Mouse (Mus musculus) C2C12 (cell line): ENCODE measurements around the gene Rell1. TPM values are rescaled to one million over a fixed set of nuclear protein-coding genes. Genes with fewer than 3 reads are reported as not detected.

ENCODE experiments used
- H3K27me3 ChIP-seq: one replicate; pipeline ENCODE4 v1.6.1; 2011; ENCODE audit not compliant: control insufficient read depth, insufficient read depth, insufficient read length
- H3K36me3 ChIP-seq: one replicate; pipeline ENCODE4 v1.6.1; 2011; ENCODE audit not compliant: control insufficient read depth, insufficient read depth
- H3K4me3 ChIP-seq: one replicate; pipeline ENCODE4 v1.5.1; 2011; ENCODE audit warnings: mild to moderate bottlenecking, control low read depth; ENCODE audit not compliant: poor library complexity, insufficient read depth, severe bottlenecking
- H3K79me2 ChIP-seq: one replicate; pipeline ENCODE4 v1.6.1; 2011; ENCODE audit not compliant: control insufficient read depth, insufficient read depth
- H3K79me3 ChIP-seq: one replicate; pipeline ENCODE4 v1.6.1; 2011; ENCODE audit warnings: low read depth, control low read depth
- H3ac ChIP-seq: one replicate; pipeline ENCODE3; 2011; ENCODE audit warnings: low read depth; ENCODE audit not compliant: control insufficient read depth, insufficient read length
- CEBPB ChIP-seq: IDR thresholded peaks from one replicate; pipeline ENCODE4 v1.6.1; 2011; ENCODE audit warnings: low read depth, mild to moderate bottlenecking, control low read depth, moderate library complexity
- CTCF ChIP-seq: IDR thresholded peaks from one replicate; pipeline ENCODE4 v1.5.1; 2011; ENCODE audit not compliant: control insufficient read depth, insufficient read depth, insufficient read length
- FOSL1 ChIP-seq: IDR thresholded peaks from one replicate; pipeline ENCODE4 v1.8.0; 2011; ENCODE audit warnings: mild to moderate bottlenecking, low read length; ENCODE audit not compliant: poor library complexity, insufficient read depth, severe bottlenecking
- MAX ChIP-seq: IDR thresholded peaks from one replicate; pipeline ENCODE4 v1.6.1; 2011; ENCODE audit warnings: mild to moderate bottlenecking, control low read depth
- MYOD1 ChIP-seq: IDR thresholded peaks from one replicate; pipeline ENCODE4 v1.6.1; 2011; ENCODE audit warnings: low read depth; ENCODE audit not compliant: control insufficient read depth, insufficient read length
- MYOG ChIP-seq: IDR thresholded peaks from one replicate; pipeline ENCODE4 v1.6.1; 2011; ENCODE audit not compliant: control insufficient read depth, insufficient read length; ENCODE audit errors: extremely low read depth
- USF1 ChIP-seq: IDR thresholded peaks from one replicate; pipeline ENCODE4 v1.6.1; 2011; ENCODE audit warnings: low read depth, mild to moderate bottlenecking, control low read depth, moderate library complexity
- polyA plus RNA-seq: library from polyadenylated mRNA; unstranded; fragments of >200 nt; fragmentation: generic; extraction: Trizol; gene quantifications from one replicate; pipeline ENCODE4 v1.2.1, GENCODE M21; 2012; ENCODE audit warnings: missing spikeins

Rell1 gene
- polyA plus RNA-seq, 1 experiment: 11.8 TPM

- H3K79me3 ChIP-seq: peaks cover 2% of the 10 kb centered on the region
- H3ac ChIP-seq: no peak overlapping the region
- no peaks in the 10 kb centered on the region for H3K27me3 ChIP-seq
- H3K79me2 ChIP-seq: no peaks in the 10 kb centered on the region
- peak overlapping the region; percentile 55 for H3K4me3 ChIP-seq
- TF ChIP-seq CTCF: no peak
- TF ChIP-seq CEBPB: no peak
- TF ChIP-seq MAX: no peak
- no peak for TF ChIP-seq MYOD1
- TF ChIP-seq USF1: no peak
- peaks cover 5% of the 10 kb centered on the region for H3K36me3 ChIP-seq
Measured at GRCm38 (mm10) chr5:63967591-63968141, 1.0 kb downstream of the Rell1 start.

DNA sequence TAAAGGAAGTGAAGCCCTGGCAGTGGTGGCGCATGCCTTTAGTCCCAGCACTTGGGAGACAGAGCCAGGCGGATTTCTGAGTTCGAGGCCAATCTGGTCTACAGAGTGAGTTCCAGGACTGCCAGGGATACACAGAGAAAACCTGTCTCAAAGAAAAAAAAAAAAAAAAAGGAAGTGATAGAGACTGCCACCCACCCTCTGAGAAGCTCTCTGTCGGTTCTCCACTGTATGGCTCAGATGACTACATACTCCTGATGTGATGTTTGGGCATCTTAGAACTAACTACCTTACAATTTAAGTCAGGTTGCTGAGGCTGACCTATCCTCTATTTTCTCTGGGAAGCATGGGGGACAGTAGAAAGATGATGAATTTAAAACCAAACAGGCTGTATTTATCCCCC, 2.3 kb downstream of the Rell1 start:
- no peak overlapping the region for H3ac ChIP-seq
- H3K79me3 ChIP-seq: peaks cover 2% of the 10 kb centered on the region
- no peaks in the 10 kb centered on the region for H3K79me2 ChIP-seq
- H3K36me3 ChIP-seq: peaks cover 5% of the 10 kb centered on the region
- H3K27me3 ChIP-seq: no peaks in the 10 kb centered on the region
- H3K4me3 ChIP-seq: no peak overlapping the region
- TF ChIP-seq USF1 (no peak), CEBPB (no peak), MAX (no peak), FOSL1 (no peak), MYOG (no peak), CTCF (no peak), MYOD1 (no peak)

DNA sequence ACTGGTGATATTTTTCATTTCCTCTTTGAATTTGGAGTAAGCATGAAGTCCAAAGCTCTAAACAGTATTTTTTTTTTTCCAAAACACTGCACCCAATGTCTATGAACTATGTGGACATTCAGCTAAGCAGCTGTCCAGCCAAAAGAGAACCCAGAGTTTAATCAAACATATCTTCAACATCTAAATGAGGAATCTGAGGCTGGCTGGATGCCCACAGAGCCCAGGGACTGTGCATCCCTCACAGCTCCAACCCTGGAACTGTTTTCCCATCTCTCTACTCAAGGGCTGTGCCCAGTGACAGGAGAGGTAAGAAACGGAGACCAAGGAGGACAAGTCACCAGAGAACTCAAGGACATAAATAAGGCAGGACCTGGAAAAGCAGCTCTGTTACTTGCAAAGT, 2.8 kb downstream of the Rell1 start:
- H3ac ChIP-seq: no peak overlapping the region
- TF ChIP-seq MAX: no peak
- no peak for TF ChIP-seq MYOD1
- no peak for TF ChIP-seq FOSL1
- peaks cover 5% of the 10 kb centered on the region for H3K36me3 ChIP-seq
- H3K4me3 ChIP-seq: no peak overlapping the region
- no peaks in the 10 kb centered on the region for H3K27me3 ChIP-seq
- no peaks in the 10 kb centered on the region for H3K79me2 ChIP-seq
- peaks cover 2% of the 10 kb centered on the region for H3K79me3 ChIP-seq

GRCm38 (mm10) chr5:63964576-63964975, 4.1 kb downstream of the Rell1 start:
- H3K79me3 ChIP-seq: peaks cover 2% of the 10 kb centered on the region
- H3K36me3 ChIP-seq: peaks cover 5% of the 10 kb centered on the region
- TF ChIP-seq CTCF (no peak), MAX (no peak), USF1 (no peak), CEBPB (no peak), FOSL1 (no peak)
- no peak overlapping the region for H3K4me3 ChIP-seq
- H3ac ChIP-seq: no peak overlapping the region
- no peaks in the 10 kb centered on the region for H3K27me3 ChIP-seq
- H3K79me2 ChIP-seq: no peaks in the 10 kb centered on the region

- TF ChIP-seq CEBPB (no peak), CTCF (no peak), MYOD1 (no peak), MYOG (no peak), MAX (no peak), USF1 (no peak), FOSL1 (no peak)
- Histone ChIP-seq H3K27me3 (no peaks in the 10 kb centered on the region), H3K4me3 (no peak overlapping the region), H3K36me3 (peaks cover 5% of the 10 kb centered on the region), H3K79me3 (peaks cover under 1% of the 10 kb centered on the region), H3ac (no peak overlapping the region), H3K79me2 (no peaks in the 10 kb centered on the region)
Measured at GRCm38 (mm10) chr5:63961726-63962125, 7.0 kb downstream of the Rell1 start.

- Histone ChIP-seq H3K4me3 (no peak overlapping the region), H3K36me3 (no peaks in the 10 kb centered on the region)
Measured at GRCm38 (mm10) chr5:63960565-63960964, 8.1 kb downstream of the Rell1 start.

More at GRCm38 (mm10) chr5:63960565-63960964, 8.1 kb downstream of the Rell1 start:
- no peaks in the 10 kb centered on the region for H3K79me2 ChIP-seq
- no peaks in the 10 kb centered on the region for H3K27me3 ChIP-seq
- no peak overlapping the region for H3ac ChIP-seq
- TF ChIP-seq FOSL1 (no peak), MYOG (no peak), CEBPB (no peak), CTCF (no peak), MAX (no peak), USF1 (no peak), MYOD1 (no peak)
- peaks cover 1% of the 10 kb centered on the region for H3K79me3 ChIP-seq
